20 mouse cellular contexts compared by ENCODE assay signal in the genomic region with DNA sequence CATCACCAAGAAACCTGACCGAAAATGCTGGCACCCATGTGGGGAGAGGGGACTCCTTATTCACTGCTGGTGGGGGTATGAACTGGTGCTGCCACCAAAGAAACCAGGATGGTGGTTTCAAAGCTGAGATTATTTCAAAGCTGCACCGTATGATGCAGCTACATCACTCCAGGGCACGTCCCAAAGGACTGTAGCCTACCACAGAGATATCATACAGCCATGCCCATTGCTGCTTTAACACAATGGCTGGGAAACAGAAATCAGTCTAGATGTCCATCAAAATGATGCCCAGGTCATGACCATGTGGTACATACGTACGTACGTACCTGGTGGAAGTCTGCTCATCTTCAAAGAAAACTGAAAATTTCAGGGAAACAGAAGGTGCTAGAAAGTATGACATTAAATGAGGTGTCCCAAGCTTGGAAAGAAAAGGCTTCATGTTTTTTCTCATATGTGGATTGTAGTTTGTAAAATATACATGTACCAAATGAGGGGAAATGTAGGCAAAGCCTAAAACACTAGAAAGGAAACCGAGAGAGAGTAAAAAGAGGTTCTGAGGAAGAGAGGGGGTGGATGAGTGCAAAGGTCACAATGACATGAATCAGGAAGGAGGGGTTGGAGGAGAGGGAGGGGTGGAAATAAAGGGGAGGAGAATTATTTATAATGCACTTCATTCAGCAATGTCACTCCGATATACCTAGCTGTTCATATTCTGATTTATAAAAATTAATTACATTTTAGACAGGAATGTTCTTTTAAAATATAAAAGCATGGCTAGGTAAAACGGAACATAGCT. TPM values are rescaled to one million over a fixed set of nuclear protein-coding genes. Genes with fewer than 3 reads are reported as not detected.
"Had no signal": no experiment of that assay in that cellular context is flagged by ENCODE, and none has a peak within 500 bp of the region (broad histone marks: within the 10 kb centered on the region; RNA-seq: fewer than 3 reads in every experiment).

No protein-coding gene starts in this region.

- H3K27me3 ChIP-seq: midbrain, embryonic 12.5 days; neural tube, embryonic 12.5 days; stomach, embryonic 15.5 days had no signal

- H3K4me3 ChIP-seq: midbrain, embryonic 10.5 days; midbrain, embryonic 12.5 days; neural tube, embryonic 12.5 days; stomach, embryonic 15.5 days had no signal

- H3K27ac ChIP-seq: liver, embryonic 14.5 days; midbrain, embryonic 10.5 days; midbrain, embryonic 12.5 days; neural tube, embryonic 12.5 days; stomach, embryonic 15.5 days; stomach, postnatal 0 days had no signal

- H3K4me1 ChIP-seq: midbrain, embryonic 10.5 days; midbrain, embryonic 12.5 days; neural tube, embryonic 12.5 days; stomach, embryonic 15.5 days had no signal

- H3K36me3 ChIP-seq: midbrain, embryonic 10.5 days; midbrain, embryonic 12.5 days; neural tube, embryonic 12.5 days; stomach, embryonic 15.5 days had no signal

- DNase-seq: lung, adult 18-20 months; lung, embryonic 14.5 days; lung, postnatal 10 days; lung, postnatal 4 days; midbrain, embryonic 14.5 days; right cerebral cortex, postnatal 14 days; right cerebral cortex, postnatal 4 days; spleen, adult 18-20 months; thymus, adult 2 months; thymus, postnatal 25 days; thymus, postnatal 4 days had no signal

RNA-seq across cellular contexts. Expression of gene Fam83g, which starts 33.2 kb away (rescaled TPM):
- total RNA-seq: megakaryocyte, adult 5-6 weeks; megakaryocyte-erythroid progenitor cell, adult 5-6 weeks; monocyte, adult 5-6 weeks had no signal
